Mouse (Mus musculus): ENCODE results near the gene Uhrf1. TPM values are rescaled to one million over a fixed set of nuclear protein-coding genes. Genes with fewer than 3 reads are reported as not detected.

Uhrf1 gene
- total RNA-seq, 2 experiments from 2014 or later = 0.48 to 0.50 TPM

GRCm38 (mm10) chr17:56275842-56276480 lies 27.2 kb upstream of the Uhrf1 start:
- no peak for DNase-seq (ENCODE audit: low spot score in 2 of 2)

- peak; percentile 61 to 85 for DNase-seq (ENCODE audit: low spot score in 2 of 2)
Observed at GRCm38 (mm10) chr17:56276643-56277566, 26.2 kb upstream of the Uhrf1 start, which contains the start of gene Ticam1. TSS of gene Ticam1 (minus strand) at chr17:56276786.

GRCm38 (mm10) chr17:56277567-56277893 lies 25.6 kb upstream of the Uhrf1 start:
- no peak for DNase-seq (ENCODE audit: low spot score in 2 of 2)

GRCm38 (mm10) chr17:56278340-56278739 lies 24.8 kb upstream of the Uhrf1 start:
- DNase-seq (ENCODE audit: low spot score in 2 of 2) = no peak

- no peak for DNase-seq (ENCODE audit: low spot score in 2 of 2)
Observed at GRCm38 (mm10) chr17:56279481-56280155, 23.5 kb upstream of the Uhrf1 start.

- no peak for DNase-seq (ENCODE audit: low spot score in 2 of 2)
Observed at GRCm38 (mm10) chr17:56281193-56281592, 21.9 kb upstream of the Uhrf1 start.

- DNase-seq (ENCODE audit: low spot score in 2 of 2) = peak in 1 of 2 experiments; percentile 67
Observed at GRCm38 (mm10) chr17:56282802-56283201, 20.3 kb upstream of the Uhrf1 start.

- peak in 1 of 2 experiments; percentile 59 for DNase-seq (ENCODE audit: low spot score in 2 of 2)
Observed at GRCm38 (mm10) chr17:56283316-56283715, 19.8 kb upstream of the Uhrf1 start.

- DNase-seq (ENCODE audit: low spot score in 2 of 2) = no peak
Observed at GRCm38 (mm10) chr17:56285995-56286394, 17.1 kb upstream of the Uhrf1 start.

GRCm38 (mm10) chr17:56287830-56288229 lies 15.3 kb upstream of the Uhrf1 start:
- DNase-seq (ENCODE audit: low spot score in 2 of 2) = no peak

GRCm38 (mm10) chr17:56288866-56289265 lies 14.3 kb upstream of the Uhrf1 start:
- DNase-seq (ENCODE audit: low spot score in 2 of 2) = no peak

- no peak for DNase-seq (ENCODE audit: low spot score in 2 of 2)
Observed at GRCm38 (mm10) chr17:56289371-56290331, 13.5 kb upstream of the Uhrf1 start.

- DNase-seq (ENCODE audit: low spot score in 2 of 2) = peak in 1 of 2 experiments; percentile 79
Observed at GRCm38 (mm10) chr17:56290388-56291170, 12.5 kb upstream of the Uhrf1 start.

GRCm38 (mm10) chr17:56291171-56291511 lies 12.0 kb upstream of the Uhrf1 start:
- DNase-seq (ENCODE audit: low spot score in 2 of 2) = peak in 1 of 2 experiments; percentile 75

GRCm38 (mm10) chr17:56291826-56292475 lies 11.2 kb upstream of the Uhrf1 start:
- DNase-seq (ENCODE audit: low spot score in 2 of 2) = no peak

- no peak for DNase-seq (ENCODE audit: low spot score in 2 of 2)
Observed at GRCm38 (mm10) chr17:56292531-56293222, 10.4 kb upstream of the Uhrf1 start, which contains the start of gene Plin3. TSS of gene Plin3 (minus strand) at chr17:56292873.

- DNase-seq (ENCODE audit: low spot score in 2 of 2) = no peak
Observed at GRCm38 (mm10) chr17:56293291-56293690, 9.8 kb upstream of the Uhrf1 start.

GRCm38 (mm10) chr17:56294241-56294640 lies 8.9 kb upstream of the Uhrf1 start:
- DNase-seq (ENCODE audit: low spot score in 2 of 2) = peak in 1 of 2 experiments; percentile 57

GRCm38 (mm10) chr17:56296201-56296600 lies 6.9 kb upstream of the Uhrf1 start:
- DNase-seq (ENCODE audit: low spot score in 2 of 2) = no peak
